Mouse (Mus musculus): ENCODE measurements around the gene Tmed10.

Gene Tmed10

GRCm38 (mm10) chr12:85374561-85375272 lies at the start of gene Tmed10:
Tmed10 (minus strand) TSS chr12:85374847.
- DNase-seq (ENCODE audit: low spot score in 2 of 2): peak; percentile 84 to 92

- DNase-seq (ENCODE audit: low spot score in 2 of 2): no peak
These were observed 48.6 kb upstream of the Tmed10 start for GRCm38 (mm10) chr12:85423236-85423635.

GRCm38 (mm10) chr12:85422536-85422935 lies 47.9 kb upstream of the Tmed10 start:
- DNase-seq (ENCODE audit: low spot score in 2 of 2): no peak

- no peak for DNase-seq (ENCODE audit: low spot score in 2 of 2)
These were observed 46.3 kb upstream of the Tmed10 start for GRCm38 (mm10) chr12:85420945-85421344.

- peak in 1 of 2 experiments; percentile 30 for DNase-seq (ENCODE audit: low spot score in 2 of 2)
These were observed 43.2 kb upstream of the Tmed10 start for GRCm38 (mm10) chr12:85417845-85418244.

- no peak for DNase-seq (ENCODE audit: low spot score in 2 of 2)
These were observed 41.7 kb upstream of the Tmed10 start for GRCm38 (mm10) chr12:85416298-85416697.

GRCm38 (mm10) chr12:85415876-85416275 lies 41.2 kb upstream of the Tmed10 start:
- no peak for DNase-seq (ENCODE audit: low spot score in 2 of 2)

GRCm38 (mm10) chr12:85411136-85411535 lies 36.5 kb upstream of the Tmed10 start:
- DNase-seq (ENCODE audit: low spot score in 2 of 2): no peak

GRCm38 (mm10) chr12:85397960-85398272 lies 23.3 kb upstream of the Tmed10 start:
- no peak for DNase-seq (ENCODE audit: low spot score in 2 of 2)

- peak in 1 of 2 experiments; percentile 32 for DNase-seq (ENCODE audit: low spot score in 2 of 2)
These were observed 22.7 kb upstream of the Tmed10 start for GRCm38 (mm10) chr12:85397063-85397959.

- DNase-seq (ENCODE audit: low spot score in 2 of 2): no peak
These were observed 19.3 kb upstream of the Tmed10 start for GRCm38 (mm10) chr12:85393981-85394380.

GRCm38 (mm10) chr12:85393526-85393925 lies 18.9 kb upstream of the Tmed10 start:
- DNase-seq (ENCODE audit: low spot score in 2 of 2): no peak

- DNase-seq (ENCODE audit: low spot score in 2 of 2): no peak
These were observed 16.5 kb upstream of the Tmed10 start for GRCm38 (mm10) chr12:85391148-85391547.

- no peak for DNase-seq (ENCODE audit: low spot score in 2 of 2)
These were observed 14.8 kb upstream of the Tmed10 start for GRCm38 (mm10) chr12:85389204-85390185.

- DNase-seq (ENCODE audit: low spot score in 2 of 2): no peak
These were observed 11.3 kb upstream of the Tmed10 start for GRCm38 (mm10) chr12:85385995-85386375.

- DNase-seq (ENCODE audit: low spot score in 2 of 2): no peak
These were observed 10.8 kb upstream of the Tmed10 start for GRCm38 (mm10) chr12:85385329-85385994.

GRCm38 (mm10) chr12:85382761-85383680 lies 8.4 kb upstream of the Tmed10 start:
- DNase-seq (ENCODE audit: low spot score in 2 of 2): no peak

- no peak for DNase-seq (ENCODE audit: low spot score in 2 of 2)
These were observed 6.9 kb upstream of the Tmed10 start for GRCm38 (mm10) chr12:85381570-85381969.

- no peak for DNase-seq (ENCODE audit: low spot score in 2 of 2)
These were observed 6.3 kb upstream of the Tmed10 start for GRCm38 (mm10) chr12:85380942-85381341.

- no peak for DNase-seq (ENCODE audit: low spot score in 2 of 2)
These were observed 5.7 kb upstream of the Tmed10 start for GRCm38 (mm10) chr12:85380308-85380707.
